Mouse (Mus musculus) kidney, adult 2 months (tissue): Measurements from ENCODE around the gene Rapgef5. TPM values are rescaled to one million over a fixed set of nuclear protein-coding genes. Genes with fewer than 3 reads are reported as not detected.

Source experiments
- DNase-seq: peaks from one replicate; pipeline ENCODE4 v3.0.0; 2021
- H3K27ac ChIP-seq: fragments of 200-500 bp; 2 replicates; pipeline ENCODE4 v1.5.1; 2012; ENCODE audit warnings: low read depth, low read length, control low read depth, inconsistent platforms; ENCODE audit not compliant: insufficient read depth
- H3K27me3 ChIP-seq: fragments of 200-500 bp; replicated peaks from 2 replicates; pipeline ENCODE4 v1.6.1; 2012; ENCODE audit warnings: mild to moderate bottlenecking, moderate library complexity, low read length, inconsistent platforms; ENCODE audit not compliant: control insufficient read depth, insufficient read depth
- H3K36me3 ChIP-seq: fragments of 200-500 bp; 2 replicates; pipeline ENCODE4 v1.6.1; 2012; ENCODE audit warnings: mild to moderate bottlenecking, moderate library complexity, low read length, inconsistent platforms; ENCODE audit not compliant: control insufficient read depth, insufficient read depth
- H3K4me1 ChIP-seq: fragments of 200-500 bp; 2 replicates; pipeline ENCODE4 v1.6.1; 2011; ENCODE audit warnings: low read length; ENCODE audit not compliant: control insufficient read depth, insufficient read depth
- H3K4me3 ChIP-seq: fragments of 200-500 bp; 2 replicates; pipeline ENCODE4 v1.5.1; 2011; ENCODE audit warnings: mild to moderate bottlenecking, low read depth, low read length, control low read depth; ENCODE audit not compliant: insufficient read depth
- CTCF ChIP-seq: fragments of 200-500 bp; conservative IDR thresholded peaks from 2 replicates; pipeline ENCODE4 v1.5.1; 2011; ENCODE audit warnings: low read depth, mild to moderate bottlenecking, control low read depth, low read length, moderate library complexity, mixed read lengths; ENCODE audit not compliant: insufficient read depth, insufficient read length
- POLR2A ChIP-seq: fragments of 200-500 bp; IDR thresholded peaks from one replicate; pipeline ENCODE4 v1.6.1; 2011; ENCODE audit warnings: low read depth, low read length, control low read depth
- WGBS: fragments of 180-500 bp; shearing (Covaris S2); methylation state at CpG from one replicate; pipeline ENCODE4 v1.1.7; 2018; 5-methylcytosine and 5-hydroxymethylcytosine counted together
- polyA plus RNA-seq: library from polyadenylated mRNA; depleted of rRNA; stranded (reverse); fragments of >200 nt; gene quantifications from 2 replicates; pipeline ENCODE4 v1.2.3, GENCODE M21; 2012; rRNA removed

The Rapgef5 gene
- polyA plus RNA-seq: 7.6 and 8.4 TPM in 2 replicates

DNA sequence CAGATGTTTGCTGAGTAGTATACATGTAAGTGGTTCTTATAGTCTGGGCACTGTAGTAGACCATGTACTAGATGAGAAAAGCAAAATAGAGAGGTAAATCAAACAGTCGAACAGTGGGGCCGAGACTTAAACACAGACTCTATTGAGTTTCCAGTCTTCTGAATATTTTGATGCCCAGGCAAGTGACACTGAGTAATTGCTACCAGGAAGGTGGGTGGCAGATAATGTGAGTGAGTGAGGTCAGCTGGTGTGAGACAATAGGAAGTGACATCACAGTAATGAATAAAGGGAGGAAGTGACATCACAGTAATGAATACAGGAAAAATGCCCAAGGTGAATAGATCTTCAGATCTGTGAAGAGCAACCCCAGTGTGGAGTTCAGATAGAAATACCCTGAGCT, at the start of gene Rapgef5:
TSS of gene Rapgef5 (plus strand) at position 301 of the 400 bp plus-strand sequence.
- no peak for DNase-seq
- TF ChIP-seq CTCF: no peak
- no peak for TF ChIP-seq POLR2A
- Histone ChIP-seq H3K27me3 (no peaks in the 10 kb centered on the region; the same call in 1 of the 2 replicates), H3K27ac (no peak within 1 kb of the TSS), H3K4me1 (no peaks in the 10 kb centered on the region), H3K4me3 (no peak within 1 kb of the TSS), H3K36me3 (no peaks in the 10 kb centered on the region)
- WGBS: 92% methylated on average over 2 of the region's 2 CpGs

DNA sequence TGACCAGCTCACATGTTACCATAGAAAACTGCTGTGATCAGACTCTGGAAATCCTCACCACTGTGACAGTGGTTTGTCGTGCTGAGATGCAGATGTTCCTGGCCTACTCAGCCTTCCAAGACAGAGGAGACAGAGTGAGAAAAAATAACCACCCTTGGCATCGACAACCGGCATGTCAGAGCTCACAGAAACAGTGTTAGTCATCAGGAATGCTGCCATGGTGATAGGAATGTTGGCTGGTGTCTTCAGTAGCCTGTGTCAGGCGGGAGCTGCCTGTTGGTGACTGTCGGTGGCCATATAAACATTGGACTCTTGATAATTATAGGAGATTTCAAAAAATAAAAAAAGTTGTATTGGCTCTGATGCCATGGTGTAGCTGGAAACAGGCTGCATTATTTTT, 48.0 kb upstream of the Rapgef5 start:
- no peak for DNase-seq
- 53% methylated on average over 5 of the region's 5 CpGs for WGBS

DNA sequence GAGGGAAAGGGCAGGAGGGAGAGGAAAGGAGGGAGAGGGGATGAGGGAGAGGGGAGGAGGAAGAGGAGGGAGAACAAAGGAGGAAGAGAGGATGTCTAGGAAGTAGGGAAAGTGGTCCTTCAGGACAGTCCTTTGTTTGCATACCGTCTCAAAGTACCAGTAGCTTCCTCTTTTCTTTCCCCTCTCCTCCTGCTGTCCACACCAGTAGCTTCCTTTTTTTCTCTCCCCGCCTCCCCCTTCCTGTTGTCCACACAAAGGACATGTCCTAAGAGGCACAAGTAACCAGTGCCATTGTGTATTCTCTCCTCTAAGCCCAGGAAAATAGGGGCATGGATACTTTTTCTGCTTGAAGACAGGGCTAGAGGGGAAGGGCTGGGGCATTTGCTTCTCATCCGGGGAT, 37.3 kb upstream of the Rapgef5 start:
- 53% methylated on average over 3 of the region's 3 CpGs for WGBS
- Histone ChIP-seq H3K4me1 (no peaks in the 10 kb centered on the region), H3K27ac (no peak overlapping the region), H3K4me3 (no peak overlapping the region), H3K27me3 (no peaks in the 10 kb centered on the region), H3K36me3 (no peaks in the 10 kb centered on the region)
- DNase-seq: no peak
- TF ChIP-seq CTCF: no peak
- no peak for TF ChIP-seq POLR2A

More for the DNA sequence above, 48.0 kb upstream of the Rapgef5 start:
- TF ChIP-seq CTCF (no peak), POLR2A (no peak)
- H3K4me1 ChIP-seq: no peaks in the 10 kb centered on the region
- H3K27ac ChIP-seq: no peak overlapping the region
- H3K4me3 ChIP-seq: no peak overlapping the region
- H3K36me3 ChIP-seq: no peaks in the 10 kb centered on the region
- H3K27me3 ChIP-seq: no peaks in the 10 kb centered on the region

DNA sequence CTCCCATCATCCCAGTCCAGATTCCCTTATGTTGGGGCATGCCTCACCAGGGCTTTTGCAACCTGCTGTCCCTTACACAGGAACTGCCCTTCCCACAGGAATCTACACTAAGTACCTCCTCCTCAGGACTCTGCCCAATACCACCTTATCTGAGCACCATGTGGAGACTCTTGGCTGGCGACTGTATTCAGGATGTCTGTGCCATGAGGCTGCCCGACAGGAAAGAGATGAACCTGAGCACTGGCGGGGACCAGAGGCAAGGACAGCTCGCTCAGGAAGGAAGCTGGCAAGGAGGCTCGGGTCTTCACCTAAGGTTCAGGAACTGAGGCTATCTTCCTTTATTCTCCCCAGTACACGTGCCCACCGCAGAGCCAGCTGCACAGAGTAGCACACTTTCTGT, 36.6 kb upstream of the Rapgef5 start:
- Histone ChIP-seq H3K4me3 (no peak overlapping the region), H3K27me3 (no peaks in the 10 kb centered on the region), H3K36me3 (no peaks in the 10 kb centered on the region), H3K27ac (no peak overlapping the region), H3K4me1 (no peaks in the 10 kb centered on the region)
- 60% methylated on average over 7 of the region's 7 CpGs for WGBS
- TF ChIP-seq POLR2A (no peak), CTCF (no peak)
- DNase-seq: peak; percentile 14

DNA sequence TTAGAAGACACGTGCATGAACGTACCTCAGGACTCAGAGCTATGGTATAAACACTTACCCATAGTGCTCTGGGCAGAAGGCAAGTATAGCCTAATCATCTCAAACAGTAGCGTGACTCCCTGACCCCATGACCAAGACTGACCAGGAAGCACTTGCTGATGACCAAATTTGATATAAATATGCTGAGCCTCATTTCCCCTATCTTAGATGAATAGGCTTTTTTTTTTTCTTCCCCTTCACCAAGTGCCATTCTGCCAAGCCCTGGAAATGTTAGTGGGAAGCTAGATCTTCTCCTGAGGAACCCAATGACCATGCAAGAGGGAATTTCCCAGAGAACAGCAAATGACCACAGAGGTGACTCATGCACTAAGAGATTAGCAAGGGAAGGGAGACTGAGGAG, 35.3 kb upstream of the Rapgef5 start:
- WGBS: 84% methylated on average over 3 of the region's 3 CpGs
- Histone ChIP-seq H3K4me1 (no peaks in the 10 kb centered on the region), H3K4me3 (no peak overlapping the region), H3K36me3 (no peaks in the 10 kb centered on the region), H3K27ac (no peak overlapping the region), H3K27me3 (no peaks in the 10 kb centered on the region)
- no peak for TF ChIP-seq CTCF
- no peak for TF ChIP-seq POLR2A
- DNase-seq: no peak

DNA sequence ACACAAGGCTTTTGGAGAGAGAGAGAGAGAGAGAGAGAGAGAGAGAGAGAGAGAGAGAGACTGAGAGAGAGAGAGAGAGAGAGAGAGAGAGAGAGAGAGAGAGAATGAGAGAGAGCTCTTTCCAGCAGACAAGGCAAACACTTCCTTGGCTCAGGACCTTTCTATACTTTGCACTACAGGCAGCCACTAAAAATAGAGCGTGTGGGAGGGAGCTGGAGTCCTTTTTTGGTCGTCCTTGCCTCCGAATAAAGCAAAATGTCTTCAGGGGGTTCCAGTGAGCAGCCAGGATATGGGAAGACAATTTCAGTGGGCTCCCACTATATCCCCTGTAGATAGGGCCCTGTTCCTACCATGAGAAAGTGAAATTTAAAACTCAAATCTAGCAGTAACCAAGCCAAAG, 33.6 kb upstream of the Rapgef5 start:
- DNase-seq: no peak
- 25% methylated on average over 3 of the region's 3 CpGs for WGBS
- TF ChIP-seq CTCF (no peak), POLR2A (no peak)
- H3K27me3 ChIP-seq: no peaks in the 10 kb centered on the region
- H3K36me3 ChIP-seq: no peaks in the 10 kb centered on the region
- no peak overlapping the region for H3K27ac ChIP-seq
- 0 out of 2 replicates have a peak, but pooled peaks cover 4% of the 10 kb centered on the region for H3K4me1 ChIP-seq
- no peak overlapping the region for H3K4me3 ChIP-seq

DNA sequence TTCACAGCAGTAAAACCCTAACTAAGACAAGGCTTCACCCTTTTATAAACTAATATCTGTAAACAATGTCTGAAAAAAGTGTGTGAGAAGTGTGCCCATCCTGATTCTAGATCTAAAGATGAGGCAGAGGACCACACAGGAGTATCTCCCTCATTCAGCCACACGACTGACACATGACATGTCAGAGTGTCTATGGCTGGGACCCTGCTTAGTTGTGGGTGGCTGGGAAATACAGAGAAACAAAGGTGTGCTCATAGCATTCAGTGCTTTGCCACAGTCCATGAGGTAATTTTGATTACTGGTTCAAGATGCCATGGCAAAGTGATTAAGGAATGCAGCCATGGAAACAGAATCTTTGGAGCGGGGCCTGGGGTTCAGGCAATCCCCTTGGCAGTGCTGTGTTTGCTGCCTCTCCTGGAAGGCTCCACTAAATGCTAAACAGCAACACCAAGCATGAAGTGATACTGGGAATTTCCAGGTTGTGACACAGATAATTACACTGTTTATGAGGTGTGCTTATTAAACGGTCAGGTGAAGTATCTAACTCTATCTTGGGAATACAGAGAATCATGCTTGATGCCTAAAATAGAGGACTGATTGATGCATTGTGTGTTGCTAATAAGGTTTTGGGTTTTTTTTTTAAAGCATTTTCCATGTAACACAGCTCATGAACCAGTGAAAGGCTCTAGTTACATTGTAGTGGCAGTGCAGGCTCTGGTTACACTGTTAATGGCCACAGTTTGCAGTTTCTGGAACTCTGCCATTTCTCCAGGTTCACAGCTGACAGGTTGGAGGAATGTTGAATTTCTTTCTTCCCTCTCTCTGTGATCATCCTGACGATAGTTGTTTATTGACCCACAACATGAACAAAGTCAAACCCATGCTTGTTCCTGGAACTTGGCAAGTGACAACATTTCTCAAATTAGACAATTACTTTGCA, 29.9 kb upstream of the Rapgef5 start:
- Histone ChIP-seq H3K4me1 (0 out of 2 replicates have a peak, but pooled peaks cover 4% of the 10 kb centered on the region), H3K4me3 (no peak overlapping the region), H3K27ac (no peak overlapping the region), H3K36me3 (no peaks in the 10 kb centered on the region), H3K27me3 (no peaks in the 10 kb centered on the region)
- DNase-seq: peak; percentile 45
- 49% methylated on average over 4 of the region's 4 CpGs for WGBS
- no peak for TF ChIP-seq POLR2A
- TF ChIP-seq CTCF: no peak
